Mouse (Mus musculus) midbrain, embryonic 14.5 days (tissue): ENCODE data around the gene Lhx1. TPM values are rescaled to one million over a fixed set of nuclear protein-coding genes. Genes with fewer than 3 reads are reported as not detected.

Experiments
- ATAC-seq: fragments of 200-750 bp; cut with Nextera tagmentation; 2 replicates; pipeline ENCODE4 v1.8.0; 2017; ENCODE audit warnings: moderate number of reproducible peaks, moderate library complexity; ENCODE audit not compliant: low FRiP score, low TSS enrichment
- DNase-seq: peaks from one replicate; pipeline ENCODE4 v3.0.0-alpha.2; 2015
- H3K27ac ChIP-seq: fragments of 300-500 bp; sonication (generic); replicated peaks from 2 replicates; pipeline ENCODE4 v1.5.1; 2014; ENCODE audit warnings: mild to moderate bottlenecking, low read depth, low read length, moderate library complexity
- H3K27me3 ChIP-seq: fragments of 300-500 bp; sonication (generic); 2 replicates; pipeline ENCODE4 v1.6.1; 2014; ENCODE audit warnings: low read length, control low read depth, mixed read lengths; ENCODE audit not compliant: control insufficient read depth, insufficient read depth
- H3K36me3 ChIP-seq: fragments of 300-500 bp; sonication (generic); 2 replicates; pipeline ENCODE4 v1.6.1; 2014; ENCODE audit warnings: low read length, control low read depth; ENCODE audit not compliant: control insufficient read depth, insufficient read depth
- H3K4me1 ChIP-seq: fragments of 300-500 bp; sonication (generic); 2 replicates; pipeline ENCODE4 v1.6.1; 2014; ENCODE audit warnings: mild to moderate bottlenecking, antibody characterized with exemption, low read length, control low read depth; ENCODE audit not compliant: control insufficient read depth, insufficient read depth
- H3K4me2 ChIP-seq: fragments of 300-500 bp; sonication (generic); 2 replicates; pipeline ENCODE4 v1.6.1; 2014; ENCODE audit warnings: mild to moderate bottlenecking, low read length, moderate library complexity
- H3K4me3 ChIP-seq: fragments of 300-500 bp; sonication (generic); replicated peaks from 2 replicates; pipeline ENCODE4 v1.5.1; 2014; ENCODE audit warnings: low read depth, low read length
- H3K9ac ChIP-seq: fragments of 300-500 bp; sonication (generic); replicated peaks from 2 replicates; pipeline ENCODE4 v1.6.1; 2014; ENCODE audit warnings: mild to moderate bottlenecking, low read length, moderate library complexity
- H3K9me3 ChIP-seq: fragments of 300-500 bp; sonication (generic); 2 replicates; pipeline ENCODE4 v1.6.1; 2016; ENCODE audit warnings: low read length, control low read depth, mixed read lengths; ENCODE audit not compliant: control insufficient read depth
- WGBS: fragments of 180-500 bp; shearing (Covaris S2); extraction: QIAGEN DNeasy Blood & Tissue Kit; methylation state at CpG from one replicate; pipeline ENCODE4 v1.1.7; 2014; 5-methylcytosine and 5-hydroxymethylcytosine counted together
- polyA plus RNA-seq: library from polyadenylated mRNA; unstranded; fragments of >200 nt; fragmentation: Nextera tagmentation; extraction: Ambion mirVana; gene quantifications from 2 replicates; pipeline ENCODE4 v1.2.1, GENCODE M21; 2014

Lhx1 gene
- polyA plus RNA-seq, 1 experiment from 2014 or later = 53.0 TPM

DNA sequence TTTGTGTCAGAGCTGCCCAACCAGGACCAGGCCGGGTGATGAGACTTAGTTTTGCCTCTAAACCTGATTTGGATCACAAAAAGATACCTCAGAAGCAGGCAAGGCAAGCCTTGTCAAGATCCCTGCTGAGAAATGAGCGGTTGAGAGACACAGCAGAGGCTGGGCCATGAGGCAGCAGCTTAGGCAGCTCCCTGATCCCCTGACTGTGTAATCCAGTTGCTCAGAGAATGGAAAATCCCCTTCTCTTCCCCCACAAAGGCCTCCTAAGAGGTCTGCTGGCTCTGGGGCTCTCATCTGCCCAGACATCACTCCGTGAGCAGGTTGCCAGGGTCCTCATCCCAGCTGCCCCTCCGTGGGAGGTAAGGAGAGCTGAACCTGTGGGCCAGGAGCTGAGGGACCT is 14.6 kb upstream of the Lhx1 start:
- Histone ChIP-seq H3K4me2 (no peak overlapping the region), H3K9ac (no peak overlapping the region), H3K4me3 (no peak overlapping the region), H3K9me3 (no peaks in the 10 kb centered on the region), H3K4me1 (peaks cover 11% of the 10 kb centered on the region), H3K27ac (peak overlapping the region; percentile 62; the same call in 1 of the 2 replicates), H3K27me3 (no peaks in the 10 kb centered on the region), H3K36me3 (peaks cover 17% of the 10 kb centered on the region; the same call in 1 of the 2 replicates)
- WGBS = 8% methylated on average over 4 of the region's 4 CpGs
- DNase-seq (peak; percentile 45), ATAC-seq (no peak)

DNA sequence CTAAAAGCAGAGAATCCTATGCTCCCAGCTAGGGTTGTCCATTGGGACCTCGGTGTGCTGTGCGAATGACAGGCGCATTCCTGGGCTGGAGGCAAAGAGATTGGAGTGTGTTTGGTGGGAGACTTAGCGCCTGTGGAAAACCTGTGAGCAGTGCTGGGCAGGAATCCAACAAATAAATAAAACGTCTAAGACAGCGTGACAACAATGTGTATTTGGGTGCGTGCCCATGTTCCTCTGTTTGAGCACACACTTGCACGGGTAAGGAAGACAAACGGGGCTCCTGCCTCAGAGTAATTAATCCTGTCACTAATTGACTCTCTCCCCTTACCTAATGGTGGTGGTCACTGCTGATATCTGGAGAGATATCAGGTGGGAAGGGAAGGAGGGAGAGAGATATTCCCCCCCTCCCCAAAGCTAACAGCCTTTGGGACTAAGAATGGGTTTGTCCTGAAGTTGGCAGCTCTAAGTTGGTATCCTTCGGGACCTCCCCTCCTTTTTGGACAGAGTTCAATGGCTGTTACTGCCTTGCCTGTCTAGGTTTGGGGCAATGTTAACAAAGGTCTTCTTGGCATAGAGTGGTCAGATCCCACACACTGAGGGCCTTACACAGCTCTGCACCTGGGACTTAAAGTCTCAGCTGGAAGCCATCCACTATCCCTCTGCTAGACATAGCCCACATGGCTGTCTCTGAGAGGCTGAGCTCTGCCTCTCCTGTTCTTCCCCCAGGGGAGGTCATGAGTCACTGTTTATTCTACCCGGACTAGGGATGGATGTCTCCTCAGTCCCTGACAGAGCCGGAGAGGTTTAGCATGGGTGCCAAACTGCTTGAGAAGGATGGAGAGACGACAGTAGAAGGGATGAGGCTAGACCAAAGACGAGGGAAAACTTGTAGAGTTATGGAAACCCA is 4.7 kb upstream of the Lhx1 start:
- WGBS = 9% methylated on average over 14 of the region's 14 CpGs
- H3K4me2 ChIP-seq = peak overlapping the region; percentile 71
- no peaks in the 10 kb centered on the region for H3K9me3 ChIP-seq
- peak overlapping the region; percentile 90 for H3K27ac ChIP-seq
- peaks cover 61% of the 10 kb centered on the region for H3K27me3 ChIP-seq
- peak overlapping the region; percentile 57 for H3K4me3 ChIP-seq
- ATAC-seq (no peak), DNase-seq (peak; percentile 74)
- H3K4me1 ChIP-seq = peaks cover 29% of the 10 kb centered on the region
- H3K9ac ChIP-seq = peak overlapping the region; percentile 66
- H3K36me3 ChIP-seq = peaks cover 5% of the 10 kb centered on the region; the same call in 1 of the 2 replicates

DNA sequence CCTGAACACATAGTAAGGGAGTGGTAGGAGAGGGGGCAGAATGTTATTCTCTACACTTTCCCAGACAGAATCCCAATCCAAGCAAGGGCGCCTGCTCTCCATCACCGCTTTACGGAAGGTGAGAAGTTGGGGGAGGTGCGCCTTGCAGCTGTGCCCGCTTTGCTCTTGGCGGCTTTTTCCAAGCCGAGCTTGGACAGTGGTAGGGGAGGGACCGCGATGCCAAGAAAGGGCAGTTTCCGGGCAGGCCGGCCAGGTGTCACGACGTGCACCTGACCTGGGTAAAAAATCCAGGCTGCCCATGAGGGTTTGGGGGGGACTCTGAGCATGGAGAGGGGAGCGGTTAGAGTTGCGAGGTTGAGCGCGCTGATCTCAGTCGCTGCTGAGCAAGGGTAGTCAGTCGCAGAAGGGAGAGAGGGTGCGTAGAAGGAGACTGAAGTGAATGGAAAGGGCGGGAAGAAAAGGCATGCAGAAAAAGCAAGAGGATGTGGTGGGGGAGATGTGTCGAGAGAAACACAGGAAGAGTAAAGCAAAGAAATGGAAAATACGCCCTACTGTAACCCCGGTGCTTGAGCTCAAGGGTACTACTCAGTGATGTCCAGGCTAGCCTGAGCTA is 3.9 kb upstream of the Lhx1 start:
- no peak for ATAC-seq
- peaks cover 29% of the 10 kb centered on the region for H3K4me1 ChIP-seq
- peak; percentile 53 for DNase-seq
- H3K27me3 ChIP-seq = peaks cover 67% of the 10 kb centered on the region
- H3K36me3 ChIP-seq = no peaks in the 10 kb centered on the region
- peak overlapping the region; percentile 66 for H3K9ac ChIP-seq
- H3K4me3 ChIP-seq = peak overlapping the region; percentile 57
- H3K27ac ChIP-seq = peak overlapping the region; percentile 90
- peak overlapping the region; percentile 71 for H3K4me2 ChIP-seq
- H3K9me3 ChIP-seq = no peaks in the 10 kb centered on the region
- 1% methylated on average over 24 of the region's 24 CpGs for WGBS

DNA sequence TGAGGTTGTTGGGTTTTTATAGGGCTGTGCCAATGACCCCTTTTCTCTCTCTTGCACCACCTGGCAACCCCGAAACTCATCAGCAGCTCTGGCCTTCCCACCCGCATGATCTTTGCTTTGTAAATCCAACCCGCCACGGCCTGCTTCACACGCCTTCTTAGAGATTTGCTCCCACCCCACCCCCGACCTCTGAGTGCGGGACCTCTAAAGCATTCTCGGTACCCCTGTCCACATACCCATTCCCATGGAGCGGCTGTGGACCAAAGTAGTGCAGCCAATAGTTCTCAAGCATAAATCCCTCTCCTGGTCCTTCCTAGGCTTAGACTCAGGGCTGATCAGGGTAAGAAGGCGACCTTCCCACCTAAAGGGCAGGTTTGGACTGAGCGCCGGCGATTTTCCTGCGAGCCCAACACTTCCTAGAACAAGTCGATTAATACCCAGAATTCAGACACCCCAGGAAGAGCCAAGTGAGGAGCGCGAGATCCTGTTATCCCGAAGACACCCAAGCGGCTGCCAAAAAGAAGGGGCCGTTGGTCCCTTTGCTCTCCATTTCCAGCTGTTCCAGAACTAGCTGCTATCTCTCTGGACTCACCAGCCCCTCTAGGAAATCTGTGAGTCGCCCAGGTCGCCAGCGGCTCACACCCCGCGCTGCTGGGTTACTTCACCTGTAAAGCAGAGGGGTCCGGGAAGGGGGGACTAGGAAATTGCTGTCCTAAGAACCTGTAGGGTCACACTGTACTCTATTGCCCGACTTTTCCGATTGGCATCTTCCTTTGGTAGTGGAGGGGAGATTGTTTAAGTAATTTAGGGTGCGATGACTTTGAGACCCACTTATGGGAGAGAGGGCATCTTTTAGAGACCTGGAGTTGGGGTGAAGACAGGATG is 1.9 kb upstream of the Lhx1 start:
- H3K27ac ChIP-seq = peak overlapping the region; percentile 90
- ATAC-seq (no peak), DNase-seq (peak; percentile 29)
- H3K9me3 ChIP-seq = no peaks in the 10 kb centered on the region
- 2% methylated on average over 29 of the region's 29 CpGs for WGBS
- H3K27me3 ChIP-seq = peaks cover 76% of the 10 kb centered on the region
- H3K4me2 ChIP-seq = peak overlapping the region; percentile 71
- H3K9ac ChIP-seq = peak overlapping the region; percentile 66
- peak overlapping the region; percentile 57 for H3K4me3 ChIP-seq
- H3K4me1 ChIP-seq = peaks cover 15% of the 10 kb centered on the region
- H3K36me3 ChIP-seq = no peaks in the 10 kb centered on the region

DNA sequence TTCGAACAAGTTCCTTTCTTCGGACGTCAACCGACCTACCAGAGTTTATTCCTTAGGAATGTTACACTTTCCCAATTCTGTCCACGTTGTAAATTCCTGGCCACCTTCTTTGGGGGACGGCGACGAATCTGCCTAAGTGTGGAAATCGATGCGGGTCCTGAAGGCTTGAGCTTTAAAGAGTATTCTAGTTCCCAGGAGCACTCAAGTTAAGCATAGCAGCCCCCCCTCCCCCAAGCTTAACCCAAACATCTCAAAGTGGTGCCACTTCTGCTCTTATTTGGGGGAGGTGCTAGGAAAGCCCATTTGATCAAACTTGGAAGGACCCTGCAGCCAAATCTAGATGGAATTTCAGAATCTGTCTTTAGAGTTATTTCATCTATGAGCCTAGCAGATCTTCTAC is 1.1 kb upstream of the Lhx1 start:
- DNase-seq (no peak), ATAC-seq (no peak)
- peaks cover 76% of the 10 kb centered on the region for H3K27me3 ChIP-seq
- H3K4me3 ChIP-seq = peak overlapping the region; percentile 57
- no peaks in the 10 kb centered on the region for H3K9me3 ChIP-seq
- 0 out of 2 replicates have a peak, but pooled peaks cover 5% of the 10 kb centered on the region for H3K36me3 ChIP-seq
- WGBS = under 1% methylated on average over 10 of the region's 10 CpGs
- peak overlapping the region; percentile 66 for H3K9ac ChIP-seq
- peak overlapping the region; percentile 71 for H3K4me2 ChIP-seq
- peak overlapping the region; percentile 90 for H3K27ac ChIP-seq
- peaks cover 10% of the 10 kb centered on the region for H3K4me1 ChIP-seq

DNA sequence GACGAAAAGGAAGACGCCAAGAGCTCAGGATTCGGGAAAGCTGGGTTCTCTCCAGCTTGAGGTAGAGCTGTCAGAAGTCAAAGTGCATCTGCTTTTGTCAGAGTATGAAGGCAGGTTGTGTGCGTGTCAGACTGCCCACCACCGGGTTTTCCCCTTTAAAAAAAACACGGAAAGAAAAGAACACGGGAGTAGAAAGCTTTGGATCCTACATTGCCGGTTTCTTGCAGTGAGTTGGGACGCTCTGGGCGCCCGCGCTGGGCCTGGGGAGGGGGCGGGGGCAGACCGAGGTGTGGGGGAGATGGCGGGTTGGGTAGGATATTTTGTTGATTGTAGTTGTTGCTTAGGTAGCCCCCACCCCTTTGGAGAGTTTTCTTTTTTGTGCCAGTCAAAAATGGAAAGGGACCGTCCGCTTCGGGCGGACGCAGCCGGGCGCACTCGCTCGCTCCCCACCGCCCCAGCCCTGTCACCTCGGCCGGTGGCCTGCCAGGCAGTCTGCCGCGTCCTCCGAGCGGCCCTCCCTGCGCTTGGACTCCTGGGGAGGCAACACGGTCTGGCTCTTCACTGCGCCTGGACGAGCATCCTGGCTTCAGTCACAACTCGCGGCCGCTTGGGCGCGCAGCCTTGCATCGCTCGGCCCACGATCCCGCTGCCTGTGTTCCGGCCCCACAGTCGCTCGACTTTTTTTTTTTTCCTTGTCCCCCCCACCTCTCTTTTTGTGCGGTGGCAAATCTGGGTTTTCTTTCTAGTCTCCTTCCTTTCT is 644 bp downstream of the Lhx1 start:
- Histone ChIP-seq H3K4me1 (no peaks in the 10 kb centered on the region; the same call in 1 of the 2 replicates), H3K9ac (peak overlapping the region; percentile 66), H3K9me3 (no peaks in the 10 kb centered on the region), H3K4me3 (peak overlapping the region; percentile 57), H3K27me3 (peaks cover 80% of the 10 kb centered on the region), H3K4me2 (peak overlapping the region; percentile 71), H3K36me3 (peaks cover 13% of the 10 kb centered on the region), H3K27ac (peak overlapping the region; percentile 87)
- ATAC-seq (peak; percentile 59; the same call in 1 of the 2 replicates), DNase-seq (peak; percentile 78)
- WGBS = under 1% methylated on average over 48 of the region's 48 CpGs

DNA sequence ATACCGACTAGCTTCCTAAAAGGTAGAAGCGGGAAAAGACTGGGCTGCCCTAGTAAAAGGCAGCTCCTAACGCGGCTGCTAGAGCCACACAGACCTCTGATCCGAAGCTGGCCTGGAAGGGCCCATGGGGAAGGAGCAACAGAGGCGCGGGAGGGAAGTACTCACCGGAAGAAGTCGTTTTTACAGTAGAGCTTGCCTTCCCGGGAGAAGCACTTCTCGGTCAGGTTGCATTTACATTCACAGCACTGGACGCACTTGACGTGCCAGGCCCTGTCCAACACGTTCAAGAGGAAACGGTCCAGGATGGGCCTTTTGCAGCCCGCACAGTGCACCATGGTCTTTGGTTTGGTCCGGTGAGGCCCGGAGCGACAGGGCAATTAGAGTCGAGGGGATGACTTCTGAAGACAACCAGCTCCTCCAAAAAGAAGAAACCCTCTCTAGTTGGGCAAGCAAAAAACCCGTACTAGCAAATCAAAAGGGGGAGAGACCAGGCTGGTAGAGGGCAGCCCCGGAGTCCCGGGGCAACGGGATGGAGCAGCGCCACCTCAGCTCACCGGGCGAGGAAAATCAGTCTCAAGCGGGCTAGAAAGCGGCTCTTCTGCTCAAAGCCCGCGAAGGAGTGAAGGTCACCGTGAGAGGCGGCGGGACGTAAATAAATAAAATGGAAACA is 1.4 kb downstream of the Lhx1 start:
- ATAC-seq (no peak), DNase-seq (peak; percentile 61)
- WGBS = under 1% methylated on average over 35 of the region's 35 CpGs
- H3K4me2 ChIP-seq = peak overlapping the region; percentile 71
- peak overlapping the region; percentile 87 for H3K27ac ChIP-seq
- H3K9me3 ChIP-seq = no peaks in the 10 kb centered on the region
- peak overlapping the region; percentile 57 for H3K4me3 ChIP-seq
- no peaks in the 10 kb centered on the region; the same call in 1 of the 2 replicates for H3K4me1 ChIP-seq
- H3K9ac ChIP-seq = peak overlapping the region; percentile 66
- peaks cover 21% of the 10 kb centered on the region for H3K36me3 ChIP-seq
- H3K27me3 ChIP-seq = peaks cover 84% of the 10 kb centered on the region
